Mouse (Mus musculus) testis, adult 2 months (tissue): ENCODE measurements around the gene Adssl1.

ENCODE experiments used
- CTCF ChIP-seq: fragments of 200-500 bp; IDR thresholded peaks from 2 replicates; pipeline ENCODE4 v1.5.1; 2012; ENCODE audit warnings: low read depth, mild to moderate bottlenecking, inconsistent platforms, low read length, moderate library complexity; ENCODE audit not compliant: control insufficient read depth, insufficient read depth, insufficient replicate concordance
- POLR2A ChIP-seq: fragments of 200-500 bp; IDR thresholded peaks from 2 replicates; pipeline ENCODE4 v1.6.1; 2012; ENCODE audit warnings: low read depth, mild to moderate bottlenecking, inconsistent platforms, low read length, moderate library complexity; ENCODE audit not compliant: control insufficient read depth

GRCm38 (mm10) chr12:112677943-112678554 is 58.2 kb downstream of the Adssl1 start:
- TF ChIP-seq CTCF: no peak
- no peak for TF ChIP-seq POLR2A
